Mouse (Mus musculus) lung, postnatal 10 days (tissue): ENCODE measurements around the gene Kng2.
"Not testable (repeated sequence)": the region's sequence is repeated elsewhere in the genome, so short reads cannot be mapped to it uniquely, and the experiment has no call there.

Experiments used
- DNase-seq: peaks from one replicate; pipeline ENCODE4 v3.0.0; 2021

Kng2 gene

GRCm38 (mm10) chr16:23028966-23029600 lies at the start of gene Kng2:
TSS of gene Kng2 (minus strand) at chr16:23029482.
- peak; percentile 30 for DNase-seq

DNA sequence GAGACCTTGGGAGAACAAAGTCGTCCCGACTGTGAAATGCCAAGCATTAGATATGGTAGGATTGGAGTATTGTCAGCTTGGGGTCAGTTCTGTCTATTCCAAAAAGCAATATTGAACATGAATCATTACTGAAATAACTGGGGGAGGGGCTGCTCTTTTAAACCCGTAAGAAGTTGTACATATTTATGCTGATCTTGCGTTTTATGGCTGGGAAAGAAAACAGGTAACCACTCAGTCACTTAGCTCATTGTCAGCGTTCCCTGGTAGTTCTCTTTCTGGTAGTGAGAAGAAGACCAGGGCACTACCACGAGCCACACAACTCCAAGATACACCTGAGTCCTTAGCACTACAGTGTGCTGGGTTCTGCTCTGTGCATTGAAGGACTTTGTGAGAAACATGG lies 48.2 kb upstream of the Kng2 start:
- DNase-seq: not testable (repeated sequence)

GRCm38 (mm10) chr16:23060781-23061325 lies 31.6 kb upstream of the Kng2 start:
- DNase-seq: not testable (repeated sequence)

DNA sequence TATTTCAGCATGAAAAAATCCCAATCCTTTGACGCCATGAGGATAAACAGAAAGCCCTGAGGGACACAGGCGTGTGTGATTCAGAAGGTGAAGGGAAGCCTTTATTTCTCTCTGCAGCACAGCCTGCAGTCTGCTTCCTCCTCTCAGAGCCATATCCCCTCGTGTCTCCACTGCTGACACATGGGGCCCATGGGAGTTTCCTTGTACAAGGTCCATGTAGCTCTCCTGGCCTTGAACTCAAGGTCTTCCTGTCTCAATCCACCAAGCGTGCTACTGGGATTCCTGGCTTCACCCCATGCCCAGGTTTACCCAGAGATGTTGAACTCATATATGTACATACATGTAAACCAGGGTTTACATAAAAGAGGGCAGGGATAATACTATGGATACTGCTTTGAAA lies 30.3 kb upstream of the Kng2 start:
- DNase-seq: not testable (repeated sequence)

DNA sequence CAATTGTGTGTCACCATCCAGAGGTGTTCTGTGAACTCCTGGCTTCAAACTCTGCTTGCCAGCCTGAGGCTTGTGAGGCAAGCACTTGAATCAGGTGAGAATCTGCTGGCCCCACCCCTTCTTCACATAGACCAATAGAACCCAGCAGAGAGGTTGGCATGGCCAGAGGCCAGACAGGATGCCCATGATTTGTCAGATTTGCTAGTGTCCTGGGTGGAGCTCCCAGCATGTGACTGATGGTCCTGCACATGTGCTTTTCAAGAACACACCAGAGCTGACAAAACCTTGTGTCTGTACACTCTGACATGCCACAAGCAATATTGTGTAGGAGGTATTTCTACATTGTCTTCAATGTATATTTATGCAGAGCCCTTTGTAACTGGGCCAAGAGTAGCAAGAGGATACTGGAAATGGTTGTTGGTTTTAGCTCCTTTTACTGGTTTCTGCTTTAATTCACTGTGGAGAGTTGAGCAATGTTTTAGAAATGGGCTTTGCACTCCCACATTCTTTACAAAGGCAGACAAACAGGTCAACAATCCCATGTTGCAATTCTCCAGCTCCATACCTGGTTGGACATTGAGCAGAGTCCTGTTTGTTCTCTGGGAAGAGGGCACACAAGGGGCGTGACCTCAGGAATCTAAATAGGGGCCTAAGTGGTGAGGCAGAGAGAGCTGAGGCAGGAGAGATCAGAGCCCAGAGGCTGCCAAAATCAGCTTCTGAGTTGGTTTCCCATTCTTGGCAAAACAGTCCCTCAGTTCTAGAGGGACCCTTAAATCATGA lies 28.6 kb upstream of the Kng2 start, which contains the start of gene Kng1:
Gene Kng1, plus strand, starts transcription at position 198 of the 780 bp plus-strand sequence.
- not testable (repeated sequence) for DNase-seq

DNA sequence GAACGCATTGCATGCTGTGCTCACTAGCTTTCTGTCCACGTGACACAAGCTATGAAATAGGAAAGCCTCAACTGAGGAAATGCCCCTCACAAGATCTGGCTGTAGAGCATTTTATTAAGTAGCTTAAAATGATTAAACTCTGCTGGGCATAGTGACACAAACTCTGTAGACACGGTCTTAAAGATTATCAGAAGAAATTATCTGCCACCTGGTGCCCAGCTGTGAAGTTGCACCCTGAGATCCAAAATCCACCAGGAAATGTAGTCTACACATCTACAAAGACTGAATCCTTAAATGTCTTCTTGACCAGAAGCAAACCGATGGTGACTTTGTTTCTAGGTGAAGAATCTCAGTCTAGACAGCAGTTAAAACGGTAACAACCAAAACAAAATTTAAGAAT lies 17.0 kb upstream of the Kng2 start:
- DNase-seq: peak; percentile 39

- no peak for DNase-seq
These were observed 11.6 kb upstream of the Kng2 start for GRCm38 (mm10) chr16:23040876-23041275.

DNA sequence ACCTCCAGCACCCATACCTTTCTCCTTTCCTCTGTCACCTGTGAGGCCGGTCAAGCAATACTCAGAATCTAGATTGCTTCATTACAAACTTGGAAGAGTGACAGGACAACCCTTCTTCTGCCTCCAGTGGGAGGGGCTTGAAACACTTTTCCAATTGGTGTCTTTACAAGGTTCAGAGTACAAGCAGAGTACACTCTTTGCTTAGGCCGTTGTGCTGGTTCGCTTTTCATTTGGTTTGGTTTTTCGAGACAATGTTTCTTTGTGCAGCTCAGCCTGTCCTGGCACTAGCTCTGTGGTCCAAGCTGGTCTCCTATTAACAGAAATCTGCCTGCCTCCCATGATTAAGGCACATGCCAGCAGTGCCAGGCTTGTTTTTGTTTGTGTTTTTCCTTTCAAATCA lies 10.0 kb upstream of the Kng2 start:
- no peak for DNase-seq

DNA sequence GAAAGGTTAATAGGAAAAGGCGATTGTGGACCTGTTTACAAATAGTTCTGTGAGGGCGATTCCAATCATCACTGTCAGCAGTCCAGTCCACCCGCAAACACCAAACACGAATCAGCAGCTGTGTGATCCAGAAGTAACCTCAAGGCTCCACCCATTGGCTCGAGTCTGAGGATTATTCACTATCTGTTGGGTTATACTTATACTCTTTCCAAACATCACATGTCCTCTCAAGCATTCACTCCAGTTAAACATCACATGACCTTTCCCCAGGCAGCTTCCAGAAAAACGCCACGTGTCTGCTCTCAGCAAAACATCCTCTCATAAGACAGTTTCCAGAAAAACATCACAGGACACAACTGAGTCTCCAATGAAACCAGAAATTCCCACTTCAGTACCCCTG lies 8.5 kb upstream of the Kng2 start:
- DNase-seq: no peak

DNA sequence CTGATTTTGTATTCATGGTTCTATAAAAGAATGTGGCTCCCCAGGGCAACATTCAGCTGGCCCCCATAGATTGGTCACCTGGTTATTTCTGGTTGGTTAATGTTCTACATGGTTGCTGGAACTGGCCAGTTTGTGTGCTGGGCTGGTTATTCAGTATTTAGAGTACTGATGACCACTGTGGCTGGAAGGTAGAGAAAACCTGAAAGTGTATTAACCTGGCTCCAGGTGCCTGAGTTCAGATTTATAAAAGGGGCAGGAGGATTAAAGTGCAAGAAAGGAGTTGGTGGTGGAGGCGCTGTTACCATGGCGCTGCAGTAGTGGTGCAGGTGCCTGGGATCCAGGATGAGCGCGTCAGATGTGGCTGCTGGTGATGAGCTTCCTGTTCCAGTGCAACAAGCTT lies 4.4 kb upstream of the Kng2 start:
- DNase-seq: no peak

DNA sequence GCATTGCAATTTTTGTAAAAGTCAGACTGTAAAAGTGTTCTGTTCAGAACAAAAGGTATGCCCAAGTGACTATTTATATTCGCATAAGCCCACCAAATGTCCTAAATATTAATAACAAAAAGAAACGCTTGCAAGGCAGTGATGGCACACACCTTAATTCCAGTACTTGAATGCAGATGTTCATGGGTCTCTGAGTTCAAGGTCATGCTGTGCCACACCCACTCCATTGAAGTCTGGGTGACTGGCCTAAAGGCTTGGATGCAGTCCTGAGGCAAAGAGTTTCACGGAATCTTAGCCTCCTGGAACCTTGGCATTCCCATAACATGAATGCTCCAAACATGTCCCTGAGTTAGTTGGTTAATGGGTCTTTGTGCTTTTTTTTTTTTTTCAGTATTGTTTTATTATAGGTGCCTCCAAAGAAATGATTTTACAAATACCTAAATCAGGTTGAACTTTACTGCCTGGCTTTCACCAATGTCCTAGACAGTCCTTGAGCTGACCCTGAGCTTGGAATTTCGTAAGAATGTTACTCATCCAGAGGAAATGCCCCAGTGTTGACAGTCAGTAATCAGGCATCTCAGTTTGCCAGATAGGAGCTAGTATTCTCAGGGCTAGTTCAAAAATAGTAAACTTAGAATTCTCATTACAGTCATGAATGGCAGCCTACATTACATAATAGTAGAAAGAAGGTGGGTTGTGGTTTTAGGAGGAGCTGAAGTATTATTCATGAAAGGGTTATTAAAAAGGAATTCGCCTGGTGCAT lies 1.6 kb upstream of the Kng2 start:
- DNase-seq: no peak

DNA sequence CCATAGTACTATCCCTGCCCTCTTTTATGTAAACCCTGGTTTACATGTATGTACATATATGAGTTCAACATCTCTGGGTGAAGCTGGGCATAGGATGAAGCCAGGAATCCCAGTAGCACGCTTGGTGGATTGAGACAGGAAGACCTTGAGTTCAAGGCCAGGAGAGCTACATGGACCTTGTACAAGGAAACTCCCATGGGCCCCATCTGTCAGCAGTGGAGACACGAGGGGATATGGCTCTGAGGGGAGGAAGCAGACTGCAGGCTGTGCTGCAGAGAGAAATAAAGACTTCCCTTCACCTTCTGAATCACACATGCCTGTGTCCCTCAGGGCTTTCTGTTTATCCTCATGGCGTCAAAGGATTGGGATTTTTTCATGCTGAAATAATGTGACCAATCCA lies 1.9 kb downstream of the Kng2 start:
- DNase-seq: not testable (repeated sequence)

DNA sequence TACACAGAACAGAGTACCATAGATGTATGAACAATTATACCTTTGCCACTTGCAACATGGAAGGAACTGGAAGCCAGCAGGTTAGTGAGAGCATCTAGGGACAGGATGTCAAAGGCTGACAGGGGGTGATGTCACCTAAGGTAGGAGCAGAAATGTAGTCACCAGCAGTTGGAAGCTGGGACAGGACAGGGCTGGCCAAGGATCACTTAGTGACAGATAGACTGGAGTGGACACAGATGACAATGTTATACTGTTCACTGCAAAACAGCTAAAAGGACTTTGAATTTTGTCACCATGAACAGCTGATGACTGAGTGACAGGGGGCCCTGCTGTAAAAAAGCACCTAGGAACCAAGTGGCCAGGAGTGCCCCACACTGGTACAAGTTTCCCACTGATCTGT lies 2.7 kb downstream of the Kng2 start:
- no peak for DNase-seq

DNA sequence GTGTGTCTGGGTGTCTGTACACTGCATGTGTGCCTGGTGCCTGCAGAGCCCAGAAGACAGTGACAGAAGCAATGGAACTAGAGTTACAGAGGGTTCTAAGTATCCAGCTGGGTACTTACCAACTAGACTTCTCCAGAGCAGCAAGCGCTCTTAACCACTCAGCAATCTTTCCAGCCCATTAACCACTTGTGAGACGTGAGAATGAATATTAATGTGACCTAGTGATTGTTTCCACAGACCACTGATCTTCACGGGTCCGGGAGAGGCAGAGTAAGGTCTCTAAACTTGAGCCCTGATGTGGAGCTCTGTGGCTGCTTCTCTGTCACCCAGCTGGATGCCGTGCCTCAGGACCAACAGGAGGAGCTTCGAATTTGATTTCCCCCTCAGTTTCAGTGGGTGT lies 4.2 kb downstream of the Kng2 start:
- no peak for DNase-seq

DNA sequence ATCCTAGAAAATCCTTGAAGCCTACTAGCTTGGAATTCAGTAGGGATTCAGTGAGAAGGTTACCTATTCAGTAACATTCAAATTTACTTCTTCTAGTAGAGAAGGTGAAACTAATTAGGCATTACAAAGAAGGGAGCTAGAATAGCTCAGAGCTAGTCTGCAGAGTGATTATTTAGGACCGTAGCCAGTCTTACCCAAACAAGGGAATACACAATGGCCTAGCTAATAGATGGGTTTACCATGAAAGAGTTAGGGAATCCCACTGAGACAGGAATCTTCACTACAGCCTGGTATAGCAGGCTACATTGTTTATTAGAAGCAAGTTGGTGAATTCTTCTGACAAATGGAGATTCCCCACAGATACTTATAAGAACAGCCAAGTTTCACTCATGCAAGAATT lies 8.7 kb downstream of the Kng2 start:
- DNase-seq: not testable (repeated sequence)

GRCm38 (mm10) chr16:23014645-23015044 lies 14.6 kb downstream of the Kng2 start:
- DNase-seq: not testable (repeated sequence)

GRCm38 (mm10) chr16:23013786-23014185 lies 15.5 kb downstream of the Kng2 start:
- not testable (repeated sequence) for DNase-seq

- DNase-seq: not testable (repeated sequence)
These were observed 32.3 kb downstream of the Kng2 start for GRCm38 (mm10) chr16:22996951-22997350.

GRCm38 (mm10) chr16:22967383-22968030 lies 61.8 kb downstream of the Kng2 start:
- no peak for DNase-seq

GRCm38 (mm10) chr16:22963293-22963692 lies 66.0 kb downstream of the Kng2 start:
- no peak for DNase-seq

DNA sequence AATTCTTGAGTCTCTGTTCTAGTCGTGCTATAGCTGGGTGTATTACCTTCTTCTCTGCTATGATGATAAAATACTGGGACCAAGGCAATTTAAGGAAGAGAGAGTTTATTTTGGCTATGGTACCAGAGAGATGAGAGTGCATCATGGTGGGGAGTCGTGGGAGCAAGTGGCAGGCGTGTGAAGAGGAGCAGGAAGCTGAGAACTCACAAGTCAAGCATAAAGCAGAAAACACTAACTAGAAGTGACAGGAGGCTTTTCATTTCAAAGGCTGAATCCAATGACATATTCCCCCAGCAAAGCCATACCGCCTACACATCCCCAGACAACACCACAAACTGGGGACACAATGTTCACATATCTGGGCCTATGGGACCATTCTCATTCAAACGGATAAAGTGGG lies 67.0 kb downstream of the Kng2 start:
- no peak for DNase-seq

- no peak for DNase-seq
These were observed 68.2 kb downstream of the Kng2 start for GRCm38 (mm10) chr16:22961073-22961472.

DNA sequence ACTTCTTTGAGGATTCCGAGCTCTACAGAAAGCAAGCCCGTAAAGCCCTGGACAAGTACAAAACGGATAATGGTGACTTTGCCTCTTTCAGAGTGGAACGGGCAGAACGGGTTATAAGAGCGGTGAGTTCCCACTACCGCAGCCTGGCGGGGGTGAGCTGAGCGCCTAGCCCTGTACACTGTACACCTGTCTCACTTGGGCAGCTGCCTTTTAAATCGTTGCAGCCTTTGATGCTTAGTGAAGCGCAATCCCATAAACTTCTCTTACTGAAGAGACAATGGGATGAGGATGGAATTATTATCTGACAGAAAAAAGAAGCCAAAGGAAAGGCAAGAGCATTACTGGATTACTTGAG lies 73.2 kb downstream of the Kng2 start:
- no peak for DNase-seq
